Mouse (Mus musculus): ENCODE measurements around the gene Rpn1. TPM values are rescaled to one million over a fixed set of nuclear protein-coding genes. Genes with fewer than 3 reads are reported as not detected.

Gene Rpn1
- polyA plus RNA-seq, 1 experiment from 2014 or later = 290 TPM

DNA sequence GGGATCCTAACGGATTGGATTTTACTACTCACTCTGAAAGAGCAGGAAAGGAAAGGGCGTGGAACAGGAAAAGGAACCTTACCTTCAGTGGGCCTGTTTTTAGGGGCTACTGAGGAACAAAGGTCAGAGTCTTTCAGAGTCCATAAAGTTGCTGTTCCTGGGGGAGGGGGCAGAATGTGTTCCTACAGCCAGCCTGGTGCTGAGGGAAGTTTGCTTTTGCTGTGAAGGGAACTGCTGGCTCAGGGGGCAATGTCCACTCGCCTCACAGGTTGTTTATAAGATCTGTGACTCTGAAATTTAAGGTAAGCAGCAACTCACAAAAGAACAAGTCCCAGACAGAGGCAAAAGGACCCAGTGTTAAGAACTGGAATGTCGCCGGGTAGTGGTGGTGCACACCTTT is 13.1 kb upstream of the Rpn1 start:
- DNase-seq (no peak), ATAC-seq (ENCODE audit: low FRiP score, low TSS enrichment) (no peak)
- Histone ChIP-seq H3K4me2 (ENCODE audit: low read length) (no peak overlapping the region), H3K27me3 (ENCODE audit: control insufficient read depth, insufficient read depth, low read length) (no peaks in the 10 kb centered on the region), H3K4me1 (ENCODE audit: control insufficient read depth, insufficient read depth, low read length) (no peaks in the 10 kb centered on the region), H3K27ac (replicated peaks; ENCODE audit: low read depth, low read length) (no peak overlapping the region), H3K9ac (replicated peaks; ENCODE audit: low read length) (no peak overlapping the region), H3K36me3 (ENCODE audit: control insufficient read depth, insufficient read depth, low read length) (no peaks in the 10 kb centered on the region), H3K4me3 (replicated peaks; ENCODE audit: low read depth, low read length) (no peak overlapping the region), H3K9me3 (ENCODE audit: control insufficient read depth, low read length) (no peaks in the 10 kb centered on the region)
- WGBS = 88% methylated on average over 5 of the region's 5 CpGs

DNA sequence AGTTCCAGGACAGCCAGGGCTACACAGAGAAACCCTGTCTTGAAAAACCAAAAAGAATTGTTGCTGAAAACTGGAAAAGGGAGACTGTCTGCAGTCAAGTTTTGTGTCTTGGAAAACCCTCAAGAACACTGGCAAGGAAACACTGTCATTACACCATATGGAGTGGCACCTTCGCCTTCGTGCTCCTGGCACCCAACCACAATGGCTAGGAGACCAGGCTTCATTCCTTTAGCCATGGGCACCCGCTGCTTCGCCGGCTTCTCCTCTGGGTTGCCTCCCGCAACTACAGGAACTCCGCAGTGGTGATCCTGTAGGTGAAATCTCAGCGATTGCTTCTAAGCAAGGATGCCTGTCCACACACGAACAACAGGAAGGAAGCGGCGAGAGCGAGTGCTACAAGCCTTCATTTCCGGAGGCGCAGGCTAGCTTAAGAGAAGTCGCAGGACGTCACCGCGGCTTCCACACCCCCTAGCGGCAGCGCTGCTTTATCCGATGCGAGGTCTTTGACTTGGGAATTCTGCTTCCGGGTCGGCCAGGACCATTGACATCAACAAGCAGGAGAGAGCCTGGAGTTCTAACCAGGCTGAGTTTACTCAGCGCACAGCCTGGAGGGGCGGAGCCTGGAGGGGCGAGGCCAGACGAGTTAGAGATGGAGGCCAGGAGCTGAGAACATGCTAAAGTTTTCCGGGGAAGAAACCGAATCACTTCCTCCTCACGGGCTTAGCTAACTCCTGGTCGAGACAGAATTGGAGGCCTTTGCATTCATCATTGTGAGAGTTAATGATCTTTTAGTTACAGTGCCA is 9.3 kb upstream of the Rpn1 start:
- Histone ChIP-seq H3K4me3 (replicated peaks; ENCODE audit: low read depth, low read length) (peak overlapping the region; percentile 46), H3K4me1 (ENCODE audit: control insufficient read depth, insufficient read depth, low read length) (no peaks in the 10 kb centered on the region), H3K27ac (replicated peaks; ENCODE audit: low read depth, low read length) (peak overlapping the region; percentile 94), H3K36me3 (ENCODE audit: control insufficient read depth, insufficient read depth, low read length) (no peaks in the 10 kb centered on the region), H3K4me2 (ENCODE audit: low read length) (peak overlapping the region; percentile 80), H3K9ac (replicated peaks; ENCODE audit: low read length) (peak overlapping the region; percentile 69), H3K9me3 (ENCODE audit: control insufficient read depth, low read length) (no peaks in the 10 kb centered on the region), H3K27me3 (ENCODE audit: control insufficient read depth, insufficient read depth, low read length) (0 out of 2 replicates have a peak, but pooled peaks cover 3% of the 10 kb centered on the region)
- 5% methylated on average over 32 of the region's 32 CpGs for WGBS
- ATAC-seq (ENCODE audit: low FRiP score, low TSS enrichment) (peak; percentile 95), DNase-seq (peak; percentile 98)

DNA sequence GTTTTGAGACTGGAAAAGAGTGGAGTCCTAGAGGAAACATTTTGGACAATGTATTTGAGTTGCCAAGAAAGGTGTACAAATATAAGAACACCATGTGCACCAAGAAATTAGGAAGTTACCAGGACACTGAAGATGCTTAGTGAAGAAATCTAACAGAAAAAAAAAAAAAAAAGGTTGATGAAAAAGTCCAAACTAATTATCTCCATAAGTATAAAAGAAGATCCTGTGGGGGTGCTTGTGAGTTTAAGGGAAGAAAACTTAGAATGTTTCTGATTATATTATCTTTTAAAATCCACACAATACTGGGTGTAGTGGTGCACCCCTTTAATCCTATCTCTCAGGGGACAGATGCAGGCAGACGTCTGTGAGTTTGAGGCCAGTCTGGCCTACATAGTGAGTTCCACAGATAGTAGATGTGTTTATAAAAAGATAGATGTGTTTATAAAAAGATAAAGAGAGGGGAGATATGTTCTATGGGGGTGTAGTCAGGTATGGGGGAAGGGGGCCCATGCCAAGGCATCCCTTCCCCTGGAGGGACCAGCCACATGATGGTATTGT is 8.2 kb upstream of the Rpn1 start:
- Histone ChIP-seq H3K27ac (replicated peaks; ENCODE audit: low read depth, low read length) (no peak overlapping the region), H3K4me1 (ENCODE audit: control insufficient read depth, insufficient read depth, low read length) (no peaks in the 10 kb centered on the region), H3K4me3 (replicated peaks; ENCODE audit: low read depth, low read length) (0 out of 2 replicates have a peak overlapping the region, but pooled peaks have one; percentile 46), H3K9ac (replicated peaks; ENCODE audit: low read length) (no peak overlapping the region), H3K4me2 (ENCODE audit: low read length) (0 out of 2 replicates have a peak overlapping the region, but pooled peaks have one; percentile 80), H3K9me3 (ENCODE audit: control insufficient read depth, low read length) (no peaks in the 10 kb centered on the region), H3K27me3 (ENCODE audit: control insufficient read depth, insufficient read depth, low read length) (0 out of 2 replicates have a peak, but pooled peaks cover 3% of the 10 kb centered on the region), H3K36me3 (ENCODE audit: control insufficient read depth, insufficient read depth, low read length) (no peaks in the 10 kb centered on the region)
- ATAC-seq (ENCODE audit: low FRiP score, low TSS enrichment) = no peak
- no peak for DNase-seq
- 71% methylated on average over 1 of the region's 1 CpGs for WGBS

DNA sequence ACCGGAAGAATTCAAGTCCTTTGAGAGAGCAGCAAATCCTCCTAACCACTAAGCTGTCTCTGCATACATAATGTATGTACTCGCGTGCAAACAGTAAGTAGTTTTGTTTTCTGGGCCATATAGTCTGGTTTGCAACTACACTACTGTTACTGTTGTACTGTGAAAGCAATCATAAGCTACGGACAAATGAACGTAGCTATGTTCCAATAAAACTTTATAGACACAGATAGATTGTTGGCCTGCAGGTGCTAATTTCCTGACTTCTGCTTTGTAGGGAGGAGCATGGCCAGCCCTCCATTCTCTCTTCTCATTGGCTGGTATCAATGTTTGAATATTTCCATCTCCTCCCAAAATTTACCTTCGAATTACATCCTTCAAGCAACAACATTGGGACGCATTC is 1.2 kb upstream of the Rpn1 start:
- no peak for DNase-seq
- Histone ChIP-seq H3K9me3 (ENCODE audit: control insufficient read depth, low read length) (no peaks in the 10 kb centered on the region), H3K4me1 (ENCODE audit: control insufficient read depth, insufficient read depth, low read length) (peaks cover 17% of the 10 kb centered on the region), H3K27me3 (ENCODE audit: control insufficient read depth, insufficient read depth, low read length) (0 out of 2 replicates have a peak, but pooled peaks cover 3% of the 10 kb centered on the region), H3K4me3 (replicated peaks; ENCODE audit: low read depth, low read length) (no peak overlapping the region), H3K36me3 (ENCODE audit: control insufficient read depth, insufficient read depth, low read length) (no peaks in the 10 kb centered on the region), H3K9ac (replicated peaks; ENCODE audit: low read length) (no peak overlapping the region), H3K27ac (replicated peaks; ENCODE audit: low read depth, low read length) (no peak overlapping the region), H3K4me2 (ENCODE audit: low read length) (no peak overlapping the region)
- WGBS = 79% methylated on average over 7 of the region's 7 CpGs
- no peak for ATAC-seq (ENCODE audit: low FRiP score, low TSS enrichment)

DNA sequence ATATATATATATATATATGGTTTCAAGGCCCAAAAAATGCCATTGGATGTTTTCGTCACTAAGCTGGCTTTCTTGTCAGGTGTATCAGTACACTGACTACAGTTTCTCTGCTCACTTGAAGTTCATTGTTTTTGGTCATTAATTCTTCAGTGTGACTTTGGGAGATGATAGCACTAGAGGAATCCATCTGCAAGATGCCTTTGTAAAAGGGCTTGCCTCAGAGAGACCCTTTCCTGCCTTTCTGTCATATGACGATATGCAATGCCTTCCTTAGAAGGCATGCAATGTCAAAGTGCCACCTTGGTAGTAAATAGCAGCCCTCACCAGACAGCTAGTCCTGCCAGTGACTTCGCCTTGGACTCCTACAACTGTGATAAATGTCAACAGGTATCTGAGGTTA is 610 bp upstream of the Rpn1 start:
- no peak for ATAC-seq (ENCODE audit: low FRiP score, low TSS enrichment)
- Histone ChIP-seq H3K4me1 (ENCODE audit: control insufficient read depth, insufficient read depth, low read length) (peaks cover 17% of the 10 kb centered on the region), H3K4me2 (ENCODE audit: low read length) (peak overlapping the region; percentile 90), H3K4me3 (replicated peaks; ENCODE audit: low read depth, low read length) (peak overlapping the region; percentile 100), H3K27me3 (ENCODE audit: control insufficient read depth, insufficient read depth, low read length) (0 out of 2 replicates have a peak, but pooled peaks cover 3% of the 10 kb centered on the region), H3K36me3 (ENCODE audit: control insufficient read depth, insufficient read depth, low read length) (peaks cover 6% of the 10 kb centered on the region; the same call in 1 of the 2 replicates), H3K27ac (replicated peaks; ENCODE audit: low read depth, low read length) (no peak overlapping the region), H3K9ac (replicated peaks; ENCODE audit: low read length) (no peak overlapping the region), H3K9me3 (ENCODE audit: control insufficient read depth, low read length) (no peaks in the 10 kb centered on the region)
- DNase-seq = no peak
- WGBS = 67% methylated on average over 3 of the region's 3 CpGs

DNA sequence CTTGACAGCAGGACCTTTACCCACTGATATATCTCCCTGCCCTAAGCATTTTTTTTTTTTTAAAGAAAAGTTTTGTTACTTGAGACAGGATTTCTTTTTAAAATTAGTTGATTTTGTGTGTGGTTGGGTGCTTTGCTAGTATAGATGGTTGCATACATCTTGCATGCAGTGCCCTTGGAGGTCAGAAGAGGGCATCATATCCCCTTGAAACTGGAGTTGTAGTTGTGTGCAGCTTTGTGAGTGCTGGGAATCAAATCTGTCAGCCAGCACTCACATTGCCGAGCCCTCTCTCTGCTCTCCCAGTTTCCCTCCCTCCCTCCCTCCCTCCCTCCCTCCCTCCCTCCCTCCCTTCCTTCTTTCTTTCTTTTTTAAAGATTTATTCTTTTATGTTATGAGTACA is 4.7 kb downstream of the Rpn1 start:
- H3K4me1 ChIP-seq (ENCODE audit: control insufficient read depth, insufficient read depth, low read length) = peaks cover 17% of the 10 kb centered on the region
- DNase-seq = no peak
- no peaks in the 10 kb centered on the region for H3K27me3 ChIP-seq (ENCODE audit: control insufficient read depth, insufficient read depth, low read length)
- H3K4me3 ChIP-seq (replicated peaks; ENCODE audit: low read depth, low read length) = no peak overlapping the region
- no peak overlapping the region for H3K4me2 ChIP-seq (ENCODE audit: low read length)
- ATAC-seq (ENCODE audit: low FRiP score, low TSS enrichment) = no peak
- no peak overlapping the region for H3K27ac ChIP-seq (replicated peaks; ENCODE audit: low read depth, low read length)
- peaks cover 46% of the 10 kb centered on the region for H3K36me3 ChIP-seq (ENCODE audit: control insufficient read depth, insufficient read depth, low read length)
- 80% methylated on average over 1 of the region's 1 CpGs for WGBS
- no peaks in the 10 kb centered on the region for H3K9me3 ChIP-seq (ENCODE audit: control insufficient read depth, low read length)
- H3K9ac ChIP-seq (replicated peaks; ENCODE audit: low read length) = no peak overlapping the region

DNA sequence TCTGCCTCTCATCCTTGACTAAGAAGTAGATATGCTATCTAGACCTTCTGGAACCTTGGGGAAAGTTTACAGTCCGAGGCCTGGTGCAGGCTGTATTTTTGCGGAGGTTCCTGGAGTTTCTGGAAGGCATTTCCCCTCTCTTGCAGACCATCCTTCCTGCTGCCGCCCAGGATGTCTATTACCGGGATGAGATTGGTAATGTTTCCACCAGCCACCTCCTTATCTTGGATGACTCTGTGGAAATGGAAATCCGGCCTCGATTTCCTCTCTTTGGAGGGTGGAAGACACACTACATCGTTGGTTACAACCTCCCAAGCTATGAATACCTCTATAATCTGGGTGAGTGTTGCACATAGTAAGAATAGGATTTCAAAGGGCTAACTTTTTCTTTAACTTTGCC is 11.1 kb downstream of the Rpn1 start:
- no peaks in the 10 kb centered on the region for H3K9me3 ChIP-seq (ENCODE audit: control insufficient read depth, low read length)
- peaks cover 96% of the 10 kb centered on the region for H3K36me3 ChIP-seq (ENCODE audit: control insufficient read depth, insufficient read depth, low read length)
- WGBS = 93% methylated on average over 7 of the region's 7 CpGs
- ATAC-seq (ENCODE audit: low FRiP score, low TSS enrichment) (no peak), DNase-seq (no peak)
- no peak overlapping the region for H3K27ac ChIP-seq (replicated peaks; ENCODE audit: low read depth, low read length)
- H3K4me2 ChIP-seq (ENCODE audit: low read length) = no peak overlapping the region
- H3K9ac ChIP-seq (replicated peaks; ENCODE audit: low read length) = no peak overlapping the region
- H3K4me3 ChIP-seq (replicated peaks; ENCODE audit: low read depth, low read length) = no peak overlapping the region
- H3K4me1 ChIP-seq (ENCODE audit: control insufficient read depth, insufficient read depth, low read length) = no peaks in the 10 kb centered on the region
- H3K27me3 ChIP-seq (ENCODE audit: control insufficient read depth, insufficient read depth, low read length) = no peaks in the 10 kb centered on the region

DNA sequence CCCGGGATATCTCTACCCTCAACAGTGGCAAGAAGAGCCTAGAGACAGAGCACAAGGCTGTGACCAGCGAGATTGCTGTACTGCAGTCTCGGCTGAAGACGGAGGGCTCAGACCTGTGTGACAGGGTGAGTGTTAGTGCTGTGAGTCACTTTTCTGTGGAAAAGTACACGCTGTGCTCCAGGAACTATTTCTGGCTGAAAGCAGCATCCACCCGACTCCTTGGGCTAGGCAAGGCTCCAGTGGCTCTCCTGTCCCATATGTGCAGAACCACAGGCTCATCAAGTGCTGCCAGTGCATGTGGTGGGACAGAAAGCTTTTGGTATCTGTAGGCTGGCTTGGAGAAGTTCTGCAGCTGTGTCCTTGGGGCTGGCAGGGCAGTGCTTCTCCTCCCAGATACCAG is 17.8 kb downstream of the Rpn1 start:
- H3K27ac ChIP-seq (replicated peaks; ENCODE audit: low read depth, low read length) = no peak overlapping the region
- no peaks in the 10 kb centered on the region for H3K9me3 ChIP-seq (ENCODE audit: control insufficient read depth, low read length)
- H3K4me2 ChIP-seq (ENCODE audit: low read length) = no peak overlapping the region
- H3K36me3 ChIP-seq (ENCODE audit: control insufficient read depth, insufficient read depth, low read length) = peaks cover 75% of the 10 kb centered on the region
- no peak overlapping the region for H3K4me3 ChIP-seq (replicated peaks; ENCODE audit: low read depth, low read length)
- H3K27me3 ChIP-seq (ENCODE audit: control insufficient read depth, insufficient read depth, low read length) = no peaks in the 10 kb centered on the region
- ATAC-seq (ENCODE audit: low FRiP score, low TSS enrichment) = no peak
- 94% methylated on average over 6 of the region's 6 CpGs for WGBS
- peaks cover 11% of the 10 kb centered on the region for H3K4me1 ChIP-seq (ENCODE audit: control insufficient read depth, insufficient read depth, low read length)
- DNase-seq = no peak
- H3K9ac ChIP-seq (replicated peaks; ENCODE audit: low read length) = no peak overlapping the region
